Mouse (Mus musculus) lung, postnatal 0 days (tissue): ENCODE measurements at regions not wholly inside any gene's neighbourhood (a gene's known extent, or its start where the extent isn't known, plus 50 kb on each side); places are given as distances from the start of the nearest gene placed in this dataset.

Experiments
- CTCF ChIP-seq: IDR thresholded peaks from 2 replicates; pipeline ENCODE4 v1.5.1; 2016; ENCODE audit warnings: antibody characterized with exemption, mild to moderate bottlenecking
- EP300 ChIP-seq: IDR thresholded peaks from 2 replicates; pipeline ENCODE4 v1.6.1; 2016; ENCODE audit warnings: antibody characterized with exemption, mild to moderate bottlenecking, control low read depth

DNA sequence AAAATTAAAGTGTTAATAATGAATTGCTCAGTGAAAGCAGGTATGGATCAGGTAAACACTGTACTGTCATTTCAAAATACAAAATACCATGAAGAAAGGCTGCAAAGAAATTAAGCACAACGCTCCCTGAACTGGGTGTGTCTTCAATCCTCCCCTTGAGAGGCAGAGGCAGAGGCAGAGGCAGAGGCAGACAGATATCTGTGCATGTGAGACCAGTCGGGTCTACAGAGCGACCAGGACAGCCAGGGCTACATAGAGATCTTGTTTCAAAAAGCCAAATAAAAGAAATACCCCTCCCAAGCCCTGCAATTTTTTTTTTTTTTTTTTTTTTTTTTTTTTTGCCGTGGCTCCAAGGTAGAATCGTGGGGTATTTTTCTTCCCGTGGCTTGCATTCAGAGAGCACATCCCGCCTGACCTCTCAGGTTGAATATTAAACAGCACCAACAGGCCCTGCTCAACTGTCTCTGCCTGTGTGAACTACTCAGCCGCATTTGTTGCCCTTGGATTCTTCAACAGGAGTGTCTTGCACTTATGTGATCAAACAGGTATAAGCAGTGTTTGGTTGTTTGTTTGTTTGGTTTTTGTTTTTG lies 50.8 kb upstream of the Ubr2 start:
- no peak for TF ChIP-seq EP300
- TF ChIP-seq CTCF, result no peak
